Mouse (Mus musculus): ENCODE measurements around the gene Sars. TPM values are rescaled to one million over a fixed set of nuclear protein-coding genes. Genes with fewer than 3 reads are reported as not detected.

The Sars gene
- polyA plus RNA-seq, 1 experiment, result 28.1 TPM

DNA sequence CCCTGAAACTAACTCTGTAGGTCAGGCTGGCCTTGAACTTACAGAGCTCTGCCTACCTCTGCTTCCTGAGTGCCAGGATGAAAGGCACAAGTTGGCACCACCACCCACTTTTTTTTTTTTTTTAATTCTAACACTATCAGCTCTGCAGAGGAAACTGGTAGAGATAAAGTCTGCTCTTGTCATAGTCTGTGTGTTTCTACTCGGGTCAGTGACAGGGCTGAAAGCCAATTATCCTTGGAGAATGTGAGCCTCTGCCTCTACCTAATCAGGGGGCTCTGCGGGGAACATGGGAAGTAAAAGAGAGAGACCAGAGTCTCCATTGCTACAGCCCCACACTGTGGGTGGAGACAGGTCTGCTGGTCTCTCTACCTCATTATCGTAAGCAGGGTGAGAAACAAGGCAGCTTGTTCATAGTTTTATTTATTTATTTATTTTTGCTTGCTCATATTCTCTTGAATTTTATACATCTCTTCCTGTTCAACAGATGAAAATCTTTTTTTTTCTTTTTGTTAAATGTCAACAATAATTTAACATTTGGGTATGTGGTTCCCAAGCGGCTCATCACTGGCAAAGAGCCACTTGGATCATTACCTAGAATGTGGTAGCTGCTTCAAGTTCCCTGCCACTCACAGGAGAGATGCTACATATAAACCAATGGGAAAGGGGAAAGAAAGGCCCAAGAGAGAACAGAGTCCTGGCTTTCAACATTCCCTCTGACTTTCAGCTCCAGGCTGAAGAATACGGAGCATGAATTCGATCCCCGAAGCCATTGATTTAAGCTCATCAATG lies 65.9 kb downstream of the Sars start:
- 82% methylated on average over 7 of the region's 7 CpGs for WGBS
- no peaks in the 10 kb centered on the region for H3K36me3 ChIP-seq (ENCODE audit: control insufficient read depth, insufficient read depth, low read length)
- no peak overlapping the region for H3K27ac ChIP-seq (ENCODE audit: insufficient read depth, low read depth, low read length)
- peaks cover 11% of the 10 kb centered on the region for H3K4me1 ChIP-seq (ENCODE audit: control insufficient read depth, insufficient read depth, insufficient read length, low read length)
- H3K27me3 ChIP-seq (ENCODE audit: control insufficient read depth, insufficient read depth, low read length), result no peaks in the 10 kb centered on the region
- no peak for TF ChIP-seq POLR2A (IDR thresholded peaks at IDR 0.05; ENCODE audit: low read depth, low read length)
- no peak for TF ChIP-seq CTCF (IDR thresholded peaks at IDR 0.05; ENCODE audit: extremely low read depth, insufficient read length, insufficient replicate concordance, low read depth, low read length)
- no peak overlapping the region for H3K4me3 ChIP-seq (ENCODE audit: low read depth, low read length)

Other genes with a start within 250 kb of the Sars start
- gene Cyb561d1, start 244.0 kb downstream of the Sars start, polyA plus RNA-seq (2012; rRNA removed), result 5.5 and 9.4 TPM in 2 replicates
- 3.6 and 9.7 TPM in 2 replicates for gene Atxn7l2, start 234.3 kb downstream of the Sars start, polyA plus RNA-seq (2012; rRNA removed)
- 2.5 and 6.3 TPM in 2 replicates for gene Sypl2, start 218.6 kb downstream of the Sars start, polyA plus RNA-seq (2012; rRNA removed)
- gene Psma5, start 188.3 kb downstream of the Sars start, polyA plus RNA-seq (2012; rRNA removed), result 21.9 and 36.2 TPM in 2 replicates
- 18.1 and 32.8 TPM in 2 replicates for gene Sort1, start 161.1 kb downstream of the Sars start, polyA plus RNA-seq (2012; rRNA removed)
- not detected in 2 replicates for gene Mybphl, start 80.3 kb downstream of the Sars start, polyA plus RNA-seq (2012; rRNA removed)
- gene Psrc1, start 61.4 kb downstream of the Sars start, polyA plus RNA-seq (2012; rRNA removed), result 1.3 and 5.3 TPM in 2 replicates
- gene Celsr2, start 29.7 kb downstream of the Sars start, polyA plus RNA-seq (2012; rRNA removed), result 2.7 and 8.2 TPM in 2 replicates
- gene 1700013F07Rik, start 88.9 kb upstream of the Sars start, polyA plus RNA-seq (2012; rRNA removed), result not detected in 2 replicates
- 15.2 and 19.4 TPM in 2 replicates for gene 5330417C22Rik, start 91.3 kb upstream of the Sars start, polyA plus RNA-seq (2012; rRNA removed)
- 1.4 and 2.9 TPM in 2 replicates for gene Tmem167b, start 117.3 kb upstream of the Sars start, polyA plus RNA-seq (2012; rRNA removed)
- gene Taf13, start 126.5 kb upstream of the Sars start, polyA plus RNA-seq (2012; rRNA removed), result 0.06 and 0.51 TPM in 2 replicates
- 0.94 and 1.3 TPM in 2 replicates for gene Wdr47, start 146.1 kb upstream of the Sars start, polyA plus RNA-seq (2012; rRNA removed)
- 7.3 and 17.7 TPM in 2 replicates for gene Clcc1, start 208.7 kb upstream of the Sars start, polyA plus RNA-seq (2012; rRNA removed)